Mouse (Mus musculus): ENCODE measurements around the gene Ano10. TPM values are rescaled to one million over a fixed set of nuclear protein-coding genes. Genes with fewer than 3 reads are reported as not detected.

Ano10 gene
- 40.9 and 54.0 TPM in 2 replicates for polyA plus RNA-seq (2015; fragmentation: Nextera tagmentation; extraction: Ambion mirVana)

GRCm38 (mm10) chr9:122294242-122294881 is at the start of gene Ano10:
TSS of gene Ano10 (minus strand) at chr9:122294423.

Small RNA genes within 50 kb of the gene (microRNA-seq; reads per million reads assigned to microRNA genes)
- not detected for gene Mir8106 (ENCODE audit: borderline replicate concordance, insufficient number of aligned reads)

Other genes with a start within 250 kb of the Ano10 start
- 62.0 and 76.5 TPM in 2 replicates for gene Snrk, start 177.2 kb downstream of the Ano10 start, polyA plus RNA-seq (2015; fragmentation: Nextera tagmentation; extraction: Ambion mirVana)
- 26.0 and 30.9 TPM in 2 replicates for gene Abhd5, start 57.2 kb upstream of the Ano10 start, polyA plus RNA-seq (2015; fragmentation: Nextera tagmentation; extraction: Ambion mirVana)